Mouse (Mus musculus): Measurements from ENCODE around the gene Gm5089. TPM values are rescaled to one million over a fixed set of nuclear protein-coding genes. Genes with fewer than 3 reads are reported as not detected.

Gm5089 gene
- polyA plus RNA-seq, 1 experiment from 2014 or later, result not detected

GRCm38 (mm10) chr14:122401886-122402285, 49.0 kb downstream of the Gm5089 start:
- H3K9ac ChIP-seq (ENCODE audit: low read depth, low read length), result no peak overlapping the region
- H3K27ac ChIP-seq (ENCODE audit: low read length), result no peak overlapping the region
- no peak overlapping the region for H3K4me2 ChIP-seq (ENCODE audit: low read depth, low read length)
- H3K4me3 ChIP-seq (ENCODE audit: low read length), result no peak overlapping the region
- H3K9me3 ChIP-seq (ENCODE audit: control insufficient read depth, low read length), result no peaks in the 10 kb centered on the region
- no peak for ATAC-seq
- peaks cover 26% of the 10 kb centered on the region for H3K27me3 ChIP-seq (replicated peaks; ENCODE audit: control insufficient read depth, insufficient read depth, low read length)
- WGBS, result 67% methylated on average over 11 of the region's 11 CpGs
- H3K4me1 ChIP-seq (ENCODE audit: control insufficient read depth, insufficient read depth, low read length), result peaks cover 7% of the 10 kb centered on the region
- H3K36me3 ChIP-seq (ENCODE audit: control insufficient read depth, insufficient read depth, low read length), result no peaks in the 10 kb centered on the region

GRCm38 (mm10) chr14:122399906-122400305, 51.0 kb downstream of the Gm5089 start:
- no peak overlapping the region for H3K4me2 ChIP-seq (ENCODE audit: low read depth, low read length)
- no peaks in the 10 kb centered on the region for H3K4me1 ChIP-seq (ENCODE audit: control insufficient read depth, insufficient read depth, low read length)
- peaks cover 6% of the 10 kb centered on the region; the same call in 1 of the 2 replicates for H3K27me3 ChIP-seq (replicated peaks; ENCODE audit: control insufficient read depth, insufficient read depth, low read length)
- H3K4me3 ChIP-seq (ENCODE audit: low read length), result no peak overlapping the region
- H3K9me3 ChIP-seq (ENCODE audit: control insufficient read depth, low read length), result no peaks in the 10 kb centered on the region
- 65% methylated on average over 5 of the region's 5 CpGs for WGBS
- no peaks in the 10 kb centered on the region for H3K36me3 ChIP-seq (ENCODE audit: control insufficient read depth, insufficient read depth, low read length)
- no peak overlapping the region for H3K9ac ChIP-seq (ENCODE audit: low read depth, low read length)
- ATAC-seq, result no peak
- H3K27ac ChIP-seq (ENCODE audit: low read length), result no peak overlapping the region

- H3K36me3 ChIP-seq (ENCODE audit: control insufficient read depth, insufficient read depth, low read length), result no peaks in the 10 kb centered on the region
- WGBS, result 74% methylated on average over 4 of the region's 4 CpGs
- no peak for ATAC-seq
- no peak overlapping the region for H3K4me3 ChIP-seq (ENCODE audit: low read length)
- H3K9me3 ChIP-seq (ENCODE audit: control insufficient read depth, low read length), result no peaks in the 10 kb centered on the region
- H3K27ac ChIP-seq (ENCODE audit: low read length), result no peak overlapping the region
- no peaks in the 10 kb centered on the region for H3K4me1 ChIP-seq (ENCODE audit: control insufficient read depth, insufficient read depth, low read length)
- H3K4me2 ChIP-seq (ENCODE audit: low read depth, low read length), result no peak overlapping the region
- no peak overlapping the region for H3K9ac ChIP-seq (ENCODE audit: low read depth, low read length)
- H3K27me3 ChIP-seq (replicated peaks; ENCODE audit: control insufficient read depth, insufficient read depth, low read length), result no peaks in the 10 kb centered on the region; the same call in 1 of the 2 replicates
These were observed 52.2 kb downstream of the Gm5089 start for GRCm38 (mm10) chr14:122398676-122399075.

- Histone ChIP-seq H3K4me2 (ENCODE audit: low read depth, low read length) (no peak overlapping the region), H3K9me3 (ENCODE audit: control insufficient read depth, low read length) (no peaks in the 10 kb centered on the region), H3K36me3 (ENCODE audit: control insufficient read depth, insufficient read depth, low read length) (no peaks in the 10 kb centered on the region), H3K4me1 (ENCODE audit: control insufficient read depth, insufficient read depth, low read length) (no peaks in the 10 kb centered on the region), H3K27ac (ENCODE audit: low read length) (no peak overlapping the region), H3K9ac (ENCODE audit: low read depth, low read length) (no peak overlapping the region), H3K4me3 (ENCODE audit: low read length) (no peak overlapping the region), H3K27me3 (replicated peaks; ENCODE audit: control insufficient read depth, insufficient read depth, low read length) (no peaks in the 10 kb centered on the region)
- ATAC-seq, result no peak
- WGBS, result 80% methylated on average over 1 of the region's 1 CpGs
These were observed 57.8 kb downstream of the Gm5089 start for GRCm38 (mm10) chr14:122393119-122393518.

- H3K9me3 ChIP-seq (ENCODE audit: control insufficient read depth, low read length), result no peaks in the 10 kb centered on the region
- no peak overlapping the region for H3K9ac ChIP-seq (ENCODE audit: low read depth, low read length)
- no peaks in the 10 kb centered on the region for H3K36me3 ChIP-seq (ENCODE audit: control insufficient read depth, insufficient read depth, low read length)
- no peak overlapping the region for H3K4me2 ChIP-seq (ENCODE audit: low read depth, low read length)
- H3K4me3 ChIP-seq (ENCODE audit: low read length), result no peak overlapping the region
- ATAC-seq, result no peak
- no peak overlapping the region for H3K27ac ChIP-seq (ENCODE audit: low read length)
- no peaks in the 10 kb centered on the region for H3K4me1 ChIP-seq (ENCODE audit: control insufficient read depth, insufficient read depth, low read length)
- WGBS, result 44% methylated on average over 4 of the region's 4 CpGs
- H3K27me3 ChIP-seq (replicated peaks; ENCODE audit: control insufficient read depth, insufficient read depth, low read length), result no peaks in the 10 kb centered on the region
These were observed 60.0 kb downstream of the Gm5089 start for GRCm38 (mm10) chr14:122390935-122391334.

GRCm38 (mm10) chr14:122389684-122390370, 61.1 kb downstream of the Gm5089 start:
- 85% methylated on average over 13 of the region's 13 CpGs for WGBS
- no peak overlapping the region for H3K4me2 ChIP-seq (ENCODE audit: low read depth, low read length)
- no peak for ATAC-seq
- H3K4me1 ChIP-seq (ENCODE audit: control insufficient read depth, insufficient read depth, low read length), result no peaks in the 10 kb centered on the region
- no peaks in the 10 kb centered on the region for H3K36me3 ChIP-seq (ENCODE audit: control insufficient read depth, insufficient read depth, low read length)
- no peak overlapping the region for H3K4me3 ChIP-seq (ENCODE audit: low read length)
- no peaks in the 10 kb centered on the region for H3K9me3 ChIP-seq (ENCODE audit: control insufficient read depth, low read length)
- H3K27me3 ChIP-seq (replicated peaks; ENCODE audit: control insufficient read depth, insufficient read depth, low read length), result no peaks in the 10 kb centered on the region
- H3K9ac ChIP-seq (ENCODE audit: low read depth, low read length), result no peak overlapping the region
- H3K27ac ChIP-seq (ENCODE audit: low read length), result no peak overlapping the region

GRCm38 (mm10) chr14:122388431-122389031, 62.4 kb downstream of the Gm5089 start:
- H3K27me3 ChIP-seq (replicated peaks; ENCODE audit: control insufficient read depth, insufficient read depth, low read length), result no peaks in the 10 kb centered on the region
- no peaks in the 10 kb centered on the region for H3K4me1 ChIP-seq (ENCODE audit: control insufficient read depth, insufficient read depth, low read length)
- WGBS, result 66% methylated on average over 19 of the region's 19 CpGs
- H3K4me3 ChIP-seq (ENCODE audit: low read length), result no peak overlapping the region
- H3K36me3 ChIP-seq (ENCODE audit: control insufficient read depth, insufficient read depth, low read length), result no peaks in the 10 kb centered on the region
- no peak overlapping the region for H3K4me2 ChIP-seq (ENCODE audit: low read depth, low read length)
- H3K9ac ChIP-seq (ENCODE audit: low read depth, low read length), result no peak overlapping the region
- H3K9me3 ChIP-seq (ENCODE audit: control insufficient read depth, low read length), result no peaks in the 10 kb centered on the region
- H3K27ac ChIP-seq (ENCODE audit: low read length), result no peak overlapping the region
- no peak for ATAC-seq

GRCm38 (mm10) chr14:122387781-122388180, 63.1 kb downstream of the Gm5089 start:
- no peaks in the 10 kb centered on the region for H3K4me1 ChIP-seq (ENCODE audit: control insufficient read depth, insufficient read depth, low read length)
- H3K36me3 ChIP-seq (ENCODE audit: control insufficient read depth, insufficient read depth, low read length), result no peaks in the 10 kb centered on the region
- no peak overlapping the region for H3K27ac ChIP-seq (ENCODE audit: low read length)
- no peak for ATAC-seq
- H3K9ac ChIP-seq (ENCODE audit: low read depth, low read length), result no peak overlapping the region
- H3K9me3 ChIP-seq (ENCODE audit: control insufficient read depth, low read length), result no peaks in the 10 kb centered on the region
- H3K4me2 ChIP-seq (ENCODE audit: low read depth, low read length), result no peak overlapping the region
- no peak overlapping the region for H3K4me3 ChIP-seq (ENCODE audit: low read length)
- H3K27me3 ChIP-seq (replicated peaks; ENCODE audit: control insufficient read depth, insufficient read depth, low read length), result no peaks in the 10 kb centered on the region
- 87% methylated on average over 5 of the region's 5 CpGs for WGBS

GRCm38 (mm10) chr14:122386281-122387130, 64.4 kb downstream of the Gm5089 start:
- 89% methylated on average over 17 of the region's 17 CpGs for WGBS
- no peak overlapping the region for H3K4me3 ChIP-seq (ENCODE audit: low read length)

More at GRCm38 (mm10) chr14:122386281-122387130, 64.4 kb downstream of the Gm5089 start:
- no peak for ATAC-seq
- no peaks in the 10 kb centered on the region for H3K9me3 ChIP-seq (ENCODE audit: control insufficient read depth, low read length)
- H3K4me1 ChIP-seq (ENCODE audit: control insufficient read depth, insufficient read depth, low read length), result no peaks in the 10 kb centered on the region
- no peaks in the 10 kb centered on the region for H3K27me3 ChIP-seq (replicated peaks; ENCODE audit: control insufficient read depth, insufficient read depth, low read length)
- H3K4me2 ChIP-seq (ENCODE audit: low read depth, low read length), result no peak overlapping the region
- no peak overlapping the region for H3K9ac ChIP-seq (ENCODE audit: low read depth, low read length)
- no peaks in the 10 kb centered on the region for H3K36me3 ChIP-seq (ENCODE audit: control insufficient read depth, insufficient read depth, low read length)
- H3K27ac ChIP-seq (ENCODE audit: low read length), result no peak overlapping the region

Measured in intestine, embryonic 16.5 days (tissue).